Mouse (Mus musculus): ENCODE results near the gene Klrb1b. TPM values are rescaled to one million over a fixed set of nuclear protein-coding genes. Genes with fewer than 3 reads are reported as not detected.
"Not testable (repeated sequence)": the region's sequence is repeated elsewhere in the genome, so short reads cannot be mapped to it uniquely, and the experiment has no call there.

Klrb1b gene
- polyA plus RNA-seq, 1 experiment = 2.4 TPM

DNA sequence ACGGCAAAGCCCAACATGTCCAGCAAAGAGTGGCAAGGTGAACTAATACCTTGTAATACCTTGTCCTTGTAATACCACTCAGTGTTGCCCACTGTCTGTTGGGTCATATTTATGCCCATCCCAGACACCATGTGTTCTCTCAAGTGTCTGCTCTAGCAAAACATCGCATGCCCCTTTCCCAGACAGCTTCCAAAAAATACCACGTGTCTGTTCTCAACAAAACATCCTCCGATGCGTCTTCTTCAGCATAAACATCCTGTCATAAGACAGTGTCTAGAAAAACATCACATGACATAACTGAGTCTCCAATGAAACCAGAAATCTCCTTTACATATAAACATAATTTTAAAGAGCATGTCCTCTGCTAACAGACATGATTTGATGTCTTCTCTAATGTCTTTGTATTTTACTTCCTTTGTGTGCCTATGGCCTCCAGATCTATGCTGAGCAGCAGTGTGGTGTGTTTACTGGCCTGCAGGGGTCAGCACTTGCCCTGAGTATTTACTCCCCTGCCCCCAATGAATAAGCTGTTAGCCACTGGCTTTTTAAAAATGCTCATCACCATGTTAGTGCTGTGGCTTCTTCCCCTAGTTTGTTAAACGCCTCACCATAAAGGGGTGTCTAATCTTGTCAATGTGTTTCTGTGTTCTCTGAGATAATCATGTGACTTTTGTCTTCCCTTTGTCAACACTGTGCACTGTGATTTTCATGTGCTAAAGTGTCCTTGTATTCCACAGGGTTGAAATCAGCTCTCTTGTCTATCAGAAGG lies 59.5 kb downstream of the Klrb1b start:
- DNase-seq = peak; percentile 38
- H3K4me3 ChIP-seq (replicated peaks; ENCODE audit: extremely low read depth, low read depth, low read length); H3K4me1 ChIP-seq (ENCODE audit: control insufficient read depth, insufficient read depth, low read length): not testable (repeated sequence)
- 44% methylated on average over 6 of the region's 6 CpGs for WGBS
- peak; percentile 63 for TF ChIP-seq CTCF (IDR thresholded peaks at IDR 0.05; ENCODE audit: insufficient read depth, low read length)

GRCm38 (mm10) chr6:128765211-128765610 lies 60.9 kb downstream of the Klrb1b start:
- TF ChIP-seq POLR2A (IDR thresholded peaks at IDR 0.05; ENCODE audit: borderline replicate concordance, extremely low read depth, low read depth, low read length) (no peak), CTCF (IDR thresholded peaks at IDR 0.05; ENCODE audit: insufficient read depth, low read length) (no peak)
- DNase-seq = no peak
- WGBS = 74% methylated on average over 1 of the region's 1 CpGs
- Histone ChIP-seq H3K4me3 (replicated peaks; ENCODE audit: extremely low read depth, low read depth, low read length) (no peak overlapping the region), H3K4me1 (ENCODE audit: control insufficient read depth, insufficient read depth, low read length) (0 out of 2 replicates have a peak, but pooled peaks cover 3% of the 10 kb centered on the region)

GRCm38 (mm10) chr6:128764598-128764997 lies 61.5 kb downstream of the Klrb1b start:
- WGBS = 20% methylated on average over 5 of the region's 5 CpGs
- no peak overlapping the region for H3K4me3 ChIP-seq (replicated peaks; ENCODE audit: extremely low read depth, low read depth, low read length)
- H3K4me1 ChIP-seq (ENCODE audit: control insufficient read depth, insufficient read depth, low read length) = 0 out of 2 replicates have a peak, but pooled peaks cover 3% of the 10 kb centered on the region
- no peak for DNase-seq
- TF ChIP-seq CTCF (IDR thresholded peaks at IDR 0.05; ENCODE audit: insufficient read depth, low read length) (no peak), POLR2A (IDR thresholded peaks at IDR 0.05; ENCODE audit: borderline replicate concordance, extremely low read depth, low read depth, low read length) (no peak)

DNA sequence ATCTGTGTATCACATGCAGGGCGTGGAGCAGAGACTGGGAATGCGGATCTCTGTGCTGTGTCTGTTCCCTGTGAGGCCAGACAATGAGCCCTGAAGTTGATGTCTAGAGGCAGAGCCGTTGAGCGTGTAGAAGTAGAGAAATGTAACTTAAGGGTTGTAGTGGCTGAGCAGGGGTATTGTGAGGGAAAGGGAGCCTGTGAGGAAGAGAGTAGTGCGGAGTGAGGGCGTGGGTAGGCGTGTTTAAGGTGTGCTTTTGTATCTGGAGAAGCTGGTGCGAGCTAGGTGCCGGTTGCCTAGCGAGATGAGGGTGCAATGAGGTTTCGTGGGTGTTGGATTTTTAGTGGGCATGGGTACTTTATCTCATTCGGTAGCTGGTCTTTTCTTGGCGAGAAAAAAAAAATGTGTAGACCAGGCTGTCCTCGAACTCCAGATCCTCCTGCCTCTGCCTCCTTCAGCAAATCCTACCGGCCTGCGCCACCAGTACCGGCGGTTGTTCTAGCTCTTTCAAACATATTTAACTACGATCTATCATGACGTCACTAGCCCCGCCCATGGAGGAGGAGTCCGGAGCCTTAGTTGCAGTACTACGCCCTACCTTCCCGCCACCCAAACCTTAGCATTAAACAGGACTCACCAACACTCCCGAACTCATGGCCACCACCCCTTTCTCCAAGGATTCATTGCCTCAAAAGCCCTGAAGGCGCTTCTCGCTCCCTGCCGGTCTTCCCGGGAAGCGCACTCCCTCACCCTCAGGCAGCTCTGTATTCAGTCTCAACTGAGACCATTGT lies 62.2 kb downstream of the Klrb1b start:
- peak overlapping the region; percentile 89 for H3K4me3 ChIP-seq (replicated peaks; ENCODE audit: extremely low read depth, low read depth, low read length)
- DNase-seq = peak; percentile 92
- H3K4me1 ChIP-seq (ENCODE audit: control insufficient read depth, insufficient read depth, low read length) = 0 out of 2 replicates have a peak, but pooled peaks cover 3% of the 10 kb centered on the region
- 2% methylated on average over 30 of the region's 30 CpGs for WGBS
- no peak for TF ChIP-seq POLR2A (IDR thresholded peaks at IDR 0.05; ENCODE audit: borderline replicate concordance, extremely low read depth, low read depth, low read length)
- TF ChIP-seq CTCF (IDR thresholded peaks at IDR 0.05; ENCODE audit: insufficient read depth, low read length) = peak; percentile 66

Other genes with a start within 250 kb of the Klrb1b start
- gene A2ml1, start 244.7 kb downstream of the Klrb1b start, polyA plus RNA-seq (2012; rRNA removed) = 2.8 and 5.1 TPM in 2 replicates
- 0.52 and 1.8 TPM in 2 replicates for gene Klrb1a, start 202.8 kb downstream of the Klrb1b start, polyA plus RNA-seq (2012; rRNA removed)
- 0.17 TPM in 1 of 2 replicates, not detected in the other for gene Clec2h, start 163.9 kb downstream of the Klrb1b start, polyA plus RNA-seq (2012; rRNA removed)
- 0.22 TPM in 1 of 2 replicates, not detected in the other for gene Klrb1, start 103.3 kb downstream of the Klrb1b start, polyA plus RNA-seq (2012; rRNA removed)
- 1.8 and 2.6 TPM in 2 replicates for gene Klrb1c, start 37.1 kb downstream of the Klrb1b start, polyA plus RNA-seq (2012; rRNA removed)
- gene Gm44511, start within 50 bp of the Klrb1b start, polyA plus RNA-seq (2012; rRNA removed) = 0.41 TPM in 1 of 2 replicates, not detected in the other
- 0.79 and 1.6 TPM in 2 replicates for gene Clec2i, start 61.3 kb upstream of the Klrb1b start, polyA plus RNA-seq (2012; rRNA removed)
- 1.2 and 2.7 TPM in 2 replicates for gene BC035044, start 64.8 kb upstream of the Klrb1b start, polyA plus RNA-seq (2012; rRNA removed)
- gene Clec2g, start 108.0 kb upstream of the Klrb1b start, polyA plus RNA-seq (2012; rRNA removed) = 0.70 TPM in 1 of 2 replicates, not detected in the other
- 0.38 and 1.3 TPM in 2 replicates for gene Klrb1f, start 219.6 kb upstream of the Klrb1b start, polyA plus RNA-seq (2012; rRNA removed)

All from lung, adult 2 months (tissue).